Mouse (Mus musculus): Measurements from ENCODE around the gene Perm1. TPM values are rescaled to one million over a fixed set of nuclear protein-coding genes. Genes with fewer than 3 reads are reported as not detected.

The Perm1 gene
- polyA plus RNA-seq (2012; rRNA removed): 0.10 and 0.18 TPM in 2 replicates

DNA sequence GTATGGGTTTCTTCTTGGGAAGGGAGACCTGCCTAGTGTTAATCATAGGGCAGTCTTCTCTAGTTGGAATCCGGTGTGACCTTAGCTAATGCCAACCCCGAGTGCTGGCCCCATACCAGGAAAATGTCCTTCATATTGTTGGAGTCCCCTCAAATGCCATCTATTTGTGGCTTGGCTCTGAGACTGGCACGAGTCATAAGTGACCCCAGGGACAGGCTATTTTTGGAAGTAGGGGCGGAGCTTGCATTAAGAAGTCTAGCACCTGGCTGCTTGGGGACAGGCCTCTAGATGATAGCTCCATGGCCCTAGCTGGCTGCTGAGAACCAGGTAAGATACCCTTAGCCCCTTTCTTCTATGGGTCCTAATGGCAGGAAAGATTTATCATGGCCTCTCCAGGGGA, at the start of gene Perm1:
Gene Perm1, plus strand, starts transcription at position 220 of the 400 bp plus-strand sequence.
- DNase-seq (ENCODE audit: low spot score): no peak

DNA sequence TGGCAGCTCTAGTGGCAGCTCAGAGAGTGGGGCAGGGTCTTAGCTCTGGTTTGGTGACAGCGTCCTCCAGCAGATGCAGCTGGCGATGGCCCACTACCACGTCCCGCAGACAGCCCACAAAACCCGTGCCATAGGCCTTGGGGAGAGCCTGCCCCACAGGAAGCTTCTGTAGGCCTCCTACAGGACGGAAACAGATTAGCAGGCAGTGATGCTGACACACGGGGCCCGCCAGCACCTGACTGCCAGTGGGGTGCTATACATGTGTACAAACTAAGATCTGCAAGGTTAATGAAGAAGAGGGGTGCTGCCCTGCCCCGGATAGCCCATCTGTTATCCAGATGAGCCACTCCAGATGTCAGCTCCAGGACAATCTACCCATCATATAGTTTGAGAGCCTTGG, 49.2 kb upstream of the Perm1 start:
- no peak for DNase-seq (ENCODE audit: low spot score)

DNA sequence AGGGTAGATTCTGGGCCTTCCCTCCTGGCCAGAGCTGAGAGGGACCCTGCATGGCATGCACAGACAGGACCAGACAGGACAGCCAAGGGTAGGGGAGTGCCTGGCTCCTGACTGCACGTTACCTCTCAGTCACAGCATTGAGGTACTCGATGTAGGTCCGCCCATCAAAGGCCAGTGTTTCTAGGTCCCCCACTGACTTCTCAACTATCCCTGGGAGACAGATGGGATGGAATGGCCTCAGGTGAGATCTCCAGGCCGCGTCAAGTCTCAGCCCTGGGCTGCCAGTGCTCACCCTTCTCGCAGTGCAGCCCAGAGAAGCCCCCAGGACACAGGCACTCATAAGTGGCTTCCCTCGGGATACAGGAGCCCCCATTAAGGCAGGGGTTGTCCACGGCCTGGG, 47.1 kb upstream of the Perm1 start:
- peak; percentile 16 for DNase-seq (ENCODE audit: low spot score)

DNA sequence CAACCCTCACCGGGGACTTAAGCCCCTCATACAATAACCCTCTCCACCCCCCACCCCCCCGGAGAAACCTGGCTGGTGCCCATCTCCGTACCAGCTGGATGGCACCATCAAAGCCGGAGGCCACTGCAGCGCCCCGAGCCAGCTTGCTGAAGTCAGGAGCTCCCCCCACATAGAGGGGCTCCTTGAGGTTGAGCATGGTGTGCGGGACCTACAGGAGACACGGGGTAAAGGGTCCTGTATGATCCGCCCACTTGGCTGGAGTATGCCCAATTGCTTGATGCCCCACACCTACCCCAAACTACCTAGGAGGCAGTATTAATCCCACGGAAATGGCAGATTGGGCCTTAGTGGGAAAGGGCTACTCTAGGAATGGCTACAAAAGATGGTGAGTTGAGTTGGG, 46.5 kb upstream of the Perm1 start:
- peak; percentile 14 for DNase-seq (ENCODE audit: low spot score)

DNA sequence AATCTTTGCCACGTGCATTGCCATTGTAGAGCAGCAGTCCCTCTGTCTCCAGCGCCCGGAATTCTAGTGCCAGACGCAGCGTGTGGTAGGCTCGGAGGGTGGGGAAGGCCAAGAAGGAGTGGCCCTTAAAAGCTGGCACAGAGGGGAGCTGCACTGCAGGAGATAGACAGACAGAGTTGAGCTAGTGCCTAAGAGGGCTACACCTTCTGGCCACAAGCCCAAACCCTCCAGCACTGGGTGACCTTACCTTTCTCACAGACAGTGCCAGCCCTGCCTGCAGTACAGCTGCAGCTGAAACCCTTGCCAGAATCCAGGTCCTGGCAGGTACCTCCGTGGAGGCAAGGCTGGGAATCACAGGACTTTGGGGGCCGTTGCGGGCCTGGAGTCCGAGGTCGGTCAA, 43.8 kb upstream of the Perm1 start:
- peak; percentile 14 for DNase-seq (ENCODE audit: low spot score)

DNA sequence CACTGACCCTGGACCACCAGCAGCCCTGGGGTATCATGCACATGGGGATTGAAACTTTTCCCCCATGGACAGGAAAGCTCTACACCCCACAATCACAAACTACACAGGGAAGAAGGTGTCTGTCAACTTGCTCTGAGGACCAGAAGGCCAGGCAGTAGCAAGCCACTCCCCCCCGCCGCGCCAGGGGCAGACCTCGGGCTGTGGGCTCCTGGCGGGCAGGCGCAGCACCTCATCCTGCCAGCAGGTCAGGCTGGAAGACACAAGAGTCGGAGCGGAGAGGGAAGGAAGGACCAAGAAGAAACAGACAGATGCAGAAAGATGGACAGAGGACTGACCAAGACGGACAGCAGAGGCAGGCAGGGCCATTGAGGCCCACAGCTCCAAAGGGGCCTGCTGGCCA, 38.0 kb upstream of the Perm1 start:
- no peak for DNase-seq (ENCODE audit: low spot score)

DNA sequence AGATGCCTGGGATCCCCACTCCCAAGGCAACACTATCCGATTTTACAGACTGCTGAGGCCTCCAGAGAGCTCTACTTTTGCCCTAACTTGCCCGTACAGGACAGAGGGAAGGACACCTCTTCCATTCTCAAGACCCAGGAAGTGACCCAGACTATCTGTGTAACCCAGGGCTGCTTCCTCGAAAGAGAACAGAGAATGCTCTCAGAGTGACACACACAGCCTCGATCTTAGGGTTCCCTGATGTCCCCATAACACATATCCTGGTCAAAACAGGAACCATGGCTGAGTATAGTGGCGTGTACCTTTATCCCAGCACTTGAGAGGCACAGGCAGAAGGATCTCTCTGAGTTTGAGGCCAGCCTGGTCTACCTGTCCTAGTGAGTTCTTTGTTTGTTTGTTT, 31.9 kb upstream of the Perm1 start:
- DNase-seq (ENCODE audit: low spot score): no peak

DNA sequence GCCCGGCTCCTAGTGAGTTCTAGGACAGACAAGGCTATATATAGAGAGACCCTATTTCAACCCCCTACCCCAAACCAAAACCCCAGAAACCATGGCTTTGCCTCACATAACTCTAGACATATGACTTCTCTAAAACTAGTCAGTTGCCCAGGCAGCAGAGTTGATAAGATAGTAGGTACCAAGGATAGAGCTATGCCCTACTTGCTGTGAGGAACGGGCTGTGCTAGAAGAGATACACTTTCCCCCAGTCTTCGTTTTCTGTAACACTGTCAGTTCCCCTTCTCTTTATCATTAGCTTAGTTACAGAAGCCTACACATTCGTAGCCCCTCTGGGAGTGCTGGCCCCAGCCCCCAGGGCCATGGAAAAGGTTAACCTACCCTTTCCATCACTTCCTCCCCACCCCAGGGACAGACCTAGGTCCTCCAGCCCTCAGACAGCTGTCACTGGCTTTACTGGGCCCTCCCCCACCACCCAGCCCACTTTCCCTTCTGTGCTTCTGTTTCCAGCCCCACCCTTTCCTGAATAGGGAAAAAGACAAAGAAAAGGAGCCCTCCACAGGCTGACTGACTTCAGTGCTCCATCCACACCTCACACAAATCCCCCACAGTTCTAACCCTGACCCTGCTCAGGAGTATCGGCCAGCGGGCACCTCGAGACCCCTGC, 31.2 kb upstream of the Perm1 start:
- no peak for DNase-seq (ENCODE audit: low spot score)

DNA sequence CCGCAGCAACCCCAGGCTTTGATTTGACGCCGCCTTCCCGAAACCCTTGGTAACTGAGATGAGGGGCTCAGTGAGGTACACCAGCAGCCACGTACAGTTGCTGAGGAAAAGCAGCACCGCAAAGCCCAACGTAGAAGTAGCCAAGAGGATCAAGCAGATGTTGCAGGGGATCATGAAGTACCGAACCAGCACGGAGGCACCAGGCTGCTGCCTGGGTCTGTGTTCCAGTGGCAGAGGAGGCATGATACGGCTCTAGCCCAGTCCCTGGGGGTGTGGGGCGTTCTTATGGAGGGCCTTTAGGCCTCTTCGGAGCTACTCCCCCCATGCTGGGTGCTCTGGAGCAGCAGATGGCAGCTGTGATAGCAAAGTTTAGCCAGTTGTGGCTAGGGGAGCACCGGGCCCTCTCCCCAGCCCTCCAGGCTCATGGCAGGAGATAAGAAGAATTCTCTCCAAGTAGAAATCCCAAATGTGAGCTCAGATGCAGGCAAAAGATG, 30.2 kb upstream of the Perm1 start:
- no peak for DNase-seq (ENCODE audit: low spot score)

DNA sequence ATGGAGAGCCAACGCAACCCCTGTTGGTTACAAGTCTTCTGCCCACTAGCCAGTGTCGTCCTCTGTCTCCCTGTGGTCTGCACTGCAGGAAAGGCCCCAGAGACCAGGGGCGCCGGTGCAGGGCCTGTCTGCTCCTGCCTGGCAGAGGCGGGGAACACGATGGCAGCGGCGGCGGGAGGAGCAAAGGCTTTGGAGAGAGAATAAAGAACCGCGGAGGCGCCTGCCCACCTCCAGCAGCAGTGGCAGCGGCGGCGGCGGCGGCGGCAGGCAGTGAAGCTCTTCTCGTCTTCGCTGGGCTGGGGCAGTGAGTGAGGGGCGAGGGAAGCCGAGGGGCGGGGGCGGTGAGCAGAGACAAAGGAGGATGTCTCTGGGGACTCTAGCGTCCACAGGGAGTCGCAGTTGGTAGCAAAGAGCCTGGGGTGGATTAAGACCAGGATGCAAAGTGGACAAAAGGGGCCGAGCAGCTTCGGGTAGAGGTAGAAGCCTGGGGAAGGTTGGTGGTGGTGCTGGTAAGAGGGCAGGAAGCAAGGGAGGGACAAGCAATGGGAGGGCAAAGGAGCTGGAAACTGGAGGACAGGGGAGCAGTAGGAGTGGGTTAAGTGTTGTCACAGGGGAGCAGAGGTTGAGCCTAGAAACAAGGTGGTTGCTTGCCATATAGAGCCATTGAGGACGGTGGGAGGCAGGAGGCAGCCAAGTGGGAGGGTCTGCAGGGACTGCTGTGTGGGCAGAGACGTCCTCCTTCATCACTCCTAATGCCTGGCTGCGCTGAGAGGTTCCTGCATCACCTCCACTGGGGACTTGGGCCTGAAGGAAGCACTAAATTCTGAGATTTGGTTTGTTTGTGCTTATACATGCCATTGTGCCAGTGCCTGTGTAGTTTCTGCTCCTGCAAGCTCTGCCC, 29.5 kb upstream of the Perm1 start:
- DNase-seq (ENCODE audit: low spot score): no peak

DNA sequence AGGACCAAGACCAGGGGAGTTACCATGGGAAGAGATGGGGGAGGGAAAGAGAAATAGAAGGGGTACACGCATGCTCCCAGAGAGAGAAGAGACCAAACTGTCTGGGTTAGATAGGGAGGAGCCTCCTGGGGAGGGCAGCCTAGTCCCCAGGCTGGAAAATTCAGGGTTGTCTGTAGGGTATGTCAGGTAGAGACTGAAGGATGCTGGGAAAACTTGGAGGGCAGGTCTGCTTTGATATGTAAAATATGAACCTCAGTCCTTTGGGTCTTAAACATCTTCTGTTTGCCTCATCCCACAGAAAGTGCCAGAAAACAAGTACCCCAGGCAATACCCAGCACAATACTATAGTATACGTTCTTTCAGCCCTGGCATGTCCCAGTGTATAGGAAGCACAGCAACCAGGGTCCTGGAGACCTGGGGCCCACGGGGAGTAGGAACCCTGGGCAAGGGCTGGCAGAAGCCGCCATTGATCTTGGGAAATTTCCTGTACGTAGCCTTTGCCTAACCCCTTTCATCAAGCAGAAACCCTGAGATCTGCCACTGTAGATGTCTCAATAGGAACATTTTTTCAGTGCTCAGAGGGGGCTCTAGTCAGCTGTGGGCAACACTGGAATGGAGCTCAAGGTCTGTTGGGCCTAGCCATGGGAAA, 27.4 kb upstream of the Perm1 start:
- DNase-seq (ENCODE audit: low spot score): no peak

DNA sequence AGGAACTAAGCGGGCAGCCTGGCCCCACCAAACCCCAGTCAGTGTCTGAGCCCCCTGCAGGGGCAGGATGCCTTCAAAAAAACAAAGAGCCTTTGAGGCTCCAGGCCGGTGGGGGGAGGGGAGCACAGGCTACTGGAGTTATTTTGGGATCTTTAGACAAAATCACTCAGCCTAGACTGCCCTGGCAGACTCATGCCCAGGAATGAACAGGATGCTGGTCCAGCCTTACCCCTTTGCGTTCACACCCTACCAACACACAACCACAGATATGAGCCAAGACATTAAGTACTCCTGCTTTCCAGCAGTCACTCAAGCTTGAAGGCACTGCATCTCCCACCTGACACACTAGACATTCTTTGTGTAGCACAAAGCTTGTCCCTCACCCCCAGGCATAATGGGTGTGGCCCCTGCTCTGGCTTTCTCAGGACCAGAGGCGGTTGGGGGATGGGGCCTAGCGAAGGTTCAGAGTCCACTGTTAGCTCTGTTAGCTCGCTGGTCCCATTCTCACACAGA, 26.8 kb upstream of the Perm1 start:
- no peak for DNase-seq (ENCODE audit: low spot score)

DNA sequence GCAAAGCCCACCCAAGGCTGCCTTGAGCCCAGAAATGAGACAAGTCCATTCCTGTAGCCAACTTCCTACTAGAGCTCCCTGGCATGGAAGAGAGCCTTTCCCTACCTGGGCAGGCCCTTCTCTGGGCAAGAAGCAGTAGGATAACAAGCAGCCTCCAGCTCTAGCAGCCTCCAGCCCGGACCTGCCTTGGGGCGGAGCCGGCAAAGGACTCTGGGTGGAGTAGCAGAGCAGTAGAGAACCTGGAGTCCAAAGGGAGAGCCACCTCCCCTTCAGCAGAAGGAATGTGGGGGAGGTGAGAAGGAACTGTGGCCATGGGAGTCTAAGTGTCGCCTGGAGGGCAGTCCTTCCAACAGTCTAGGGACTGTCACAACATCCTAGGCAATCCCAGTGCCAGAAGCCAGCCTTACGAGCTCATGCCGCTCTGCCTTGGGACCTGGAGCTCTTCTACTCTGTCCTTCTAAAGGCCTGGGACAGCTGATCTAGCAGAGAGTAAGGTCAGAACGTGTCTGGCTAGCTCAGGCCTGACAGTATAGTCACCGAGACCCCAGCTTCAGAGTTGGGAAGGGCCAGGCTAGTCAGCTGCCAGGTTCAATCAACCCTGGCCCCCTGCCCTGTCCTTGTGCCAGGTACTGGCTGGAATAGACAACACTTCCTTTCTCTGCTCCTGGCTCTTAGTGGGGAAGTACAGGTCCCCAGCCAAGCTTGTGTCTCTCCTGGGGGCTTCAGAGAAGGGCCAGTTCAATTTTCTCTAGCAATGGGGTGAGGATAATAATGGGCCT, 23.1 kb upstream of the Perm1 start:
- peak; percentile 45 for DNase-seq (ENCODE audit: low spot score)

DNA sequence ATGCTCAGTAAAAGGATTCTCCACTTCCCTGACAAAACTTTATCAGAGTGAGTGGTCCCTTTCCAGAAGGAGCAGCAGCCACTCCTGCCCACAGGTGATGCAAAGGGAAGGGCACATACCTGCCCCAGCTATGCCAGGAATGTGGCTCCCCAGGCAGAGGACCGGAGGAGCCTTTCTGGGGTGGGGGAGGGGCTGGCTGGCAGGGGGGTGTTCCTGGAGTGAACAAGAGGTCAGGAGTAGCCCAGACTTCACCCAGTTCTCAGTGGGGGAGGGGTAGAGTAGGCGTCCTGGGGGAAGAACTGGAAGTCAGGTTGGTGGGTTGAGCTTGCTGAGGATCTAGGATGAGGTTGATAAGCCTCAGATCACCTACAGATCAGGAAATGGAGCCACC, 22.5 kb upstream of the Perm1 start:
- DNase-seq (ENCODE audit: low spot score): no peak

DNA sequence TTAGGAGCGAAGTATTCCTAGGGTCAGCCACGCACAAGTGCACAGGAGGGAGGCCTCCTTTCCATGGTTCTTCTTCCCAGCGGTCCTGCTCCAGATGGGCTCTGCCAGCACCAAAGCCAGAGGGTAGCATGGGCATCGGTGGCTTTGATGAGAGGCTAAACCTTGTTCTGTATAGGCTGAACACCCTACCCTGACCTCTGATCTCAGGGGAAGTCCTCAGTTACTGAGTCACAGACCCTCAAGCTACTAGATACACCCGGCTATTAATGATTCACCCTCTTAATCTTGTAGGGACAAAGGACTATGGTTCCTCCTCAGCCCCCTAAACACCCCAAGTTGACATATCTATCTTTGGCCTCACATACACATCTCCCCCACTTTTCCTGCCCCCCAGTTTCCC, 21.8 kb upstream of the Perm1 start:
- no peak for DNase-seq (ENCODE audit: low spot score)

DNA sequence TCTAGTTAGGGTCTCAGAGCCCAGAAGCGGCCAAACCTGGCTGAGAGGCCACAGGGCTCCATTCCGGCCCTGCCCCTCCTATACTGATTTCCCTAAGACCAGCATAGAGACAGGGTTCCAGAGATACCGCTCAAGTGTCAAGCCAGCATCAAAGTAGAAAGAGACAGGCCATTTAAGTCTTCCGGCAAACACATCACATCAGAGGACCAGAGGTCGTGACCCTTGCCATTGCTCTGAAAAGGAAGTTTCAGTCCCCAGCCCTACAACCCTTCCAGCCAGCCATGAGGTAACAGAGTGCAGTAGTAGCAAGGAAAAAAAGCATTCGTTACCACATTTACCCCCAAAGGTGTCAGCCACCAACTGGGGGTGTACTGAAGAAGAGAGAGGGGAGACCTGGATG, 21.3 kb upstream of the Perm1 start:
- DNase-seq (ENCODE audit: low spot score): no peak

DNA sequence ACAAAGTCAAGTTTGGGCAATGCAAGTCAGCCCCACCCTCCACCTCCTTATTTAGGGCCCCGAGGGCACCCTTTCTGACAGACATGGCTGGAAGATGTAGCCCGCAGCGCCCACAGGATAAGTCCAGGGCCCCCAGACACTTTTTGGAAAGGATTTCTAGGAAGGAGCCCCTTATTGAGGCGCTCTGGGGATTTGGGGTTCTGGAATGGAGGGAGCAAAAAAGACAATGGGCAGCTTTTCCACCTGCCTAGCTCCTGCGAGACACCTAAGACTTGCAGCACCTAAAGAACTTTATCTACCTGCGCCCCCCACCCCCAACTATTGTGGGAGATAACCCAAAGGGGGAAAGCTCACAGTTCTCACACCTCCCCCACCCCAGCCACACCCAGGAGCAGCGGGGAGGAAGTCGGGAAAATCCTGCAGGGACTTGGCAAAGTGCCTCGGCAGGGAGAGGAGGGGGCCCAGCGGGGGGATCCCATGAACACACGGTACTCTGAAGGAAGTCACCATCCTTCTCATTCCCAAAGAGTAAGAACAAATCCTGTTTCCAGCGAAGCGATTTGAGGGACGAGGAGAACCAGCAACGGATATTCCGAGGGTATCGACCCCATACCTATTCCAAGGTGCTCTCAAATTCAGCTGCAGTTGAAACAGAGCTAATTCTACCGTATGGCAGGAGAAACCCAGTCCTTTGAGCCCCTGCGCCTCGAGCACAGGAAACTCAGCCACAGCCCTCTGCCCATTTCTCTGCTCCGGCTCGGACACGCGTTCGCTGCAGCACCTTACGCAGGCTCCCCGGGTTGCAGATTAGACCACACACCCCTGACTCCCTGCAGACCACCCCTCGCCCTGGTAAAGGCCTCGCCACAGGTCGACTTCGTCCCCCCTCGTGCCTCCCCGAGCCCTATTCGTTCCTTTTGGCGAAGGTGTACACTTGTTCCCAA, 19.5 kb upstream of the Perm1 start:
- DNase-seq (ENCODE audit: low spot score): no peak

DNA sequence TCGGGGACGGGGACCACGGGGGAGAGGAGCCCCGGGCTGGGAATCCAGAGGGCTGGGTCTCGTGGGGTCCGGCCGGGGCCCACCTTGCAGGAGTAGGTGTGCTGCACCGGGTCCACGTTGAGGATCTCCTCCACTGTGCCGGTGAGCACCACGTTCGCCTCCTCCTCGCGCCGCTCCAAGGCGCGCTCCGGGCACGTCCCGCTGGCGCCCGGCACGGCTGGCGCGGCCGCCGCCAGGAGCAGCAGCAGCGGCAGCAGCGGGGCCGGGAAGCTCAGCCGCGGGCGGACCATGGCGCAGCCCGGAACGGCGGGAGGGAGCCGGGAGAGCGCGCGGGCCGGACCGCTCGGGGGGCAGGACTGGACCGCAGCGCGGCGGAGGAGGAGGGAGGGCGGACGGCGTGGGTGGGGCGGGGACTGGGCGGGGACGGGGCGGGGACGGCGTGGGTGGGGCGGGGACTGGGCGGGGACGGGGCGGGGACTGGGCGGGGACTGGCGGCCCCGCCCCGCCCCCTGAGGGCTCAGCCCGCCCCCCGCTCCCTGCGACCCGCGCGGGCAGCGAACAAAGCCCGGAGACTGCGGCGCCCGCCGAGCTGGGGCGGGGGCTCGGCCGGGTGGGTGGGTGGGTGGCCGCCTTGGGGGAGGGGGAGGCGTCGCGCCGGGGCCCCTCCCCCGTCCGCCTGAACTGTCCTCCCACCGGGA, 18.4 kb upstream of the Perm1 start, which contains the start of gene Agrn:
Gene Agrn, minus strand, starts transcription at position 358 of the 698 bp plus-strand sequence.
- peak; percentile 74 for DNase-seq (ENCODE audit: low spot score)

DNA sequence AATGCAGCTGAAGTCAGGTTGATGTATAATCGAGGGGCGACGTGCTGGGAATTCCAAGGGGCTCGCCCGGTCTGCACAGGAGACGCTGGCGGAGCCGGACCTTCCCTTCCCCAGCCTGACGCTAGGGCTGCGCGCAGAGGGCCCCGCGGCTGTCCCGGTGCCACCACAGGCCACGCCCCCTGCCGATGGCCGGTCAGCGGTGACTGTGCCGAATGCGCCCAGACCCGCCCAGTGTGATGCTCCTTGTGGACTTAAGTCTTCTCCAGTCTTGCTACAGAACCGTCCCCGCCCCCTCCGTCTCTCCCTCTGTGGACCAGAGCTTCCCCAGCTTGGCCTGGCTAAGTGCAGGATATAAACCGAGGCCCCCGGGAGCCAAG, 17.9 kb upstream of the Perm1 start:
- peak; percentile 76 for DNase-seq (ENCODE audit: low spot score)
